Mouse (Mus musculus): ENCODE data around the gene Piezo1. TPM values are rescaled to one million over a fixed set of nuclear protein-coding genes. Genes with fewer than 3 reads are reported as not detected.

Piezo1 gene
- total and polyA plus RNA-seq, 3 experiments = 24.9 to 95.3 (median 79.4) TPM

- Histone ChIP-seq H3K9me3 (replicated peaks) (no peaks in the 10 kb centered on the region), H3K36me3 (replicated peaks) (no peaks in the 10 kb centered on the region), H3K27me3 (ENCODE audit: insufficient read depth, low read length) (peaks cover 83% of the 10 kb centered on the region), H3K4me3 (ENCODE audit: low read depth, low read length) (no peak overlapping the region), H3K4me1 (ENCODE audit: insufficient read depth, low read depth, low read length) (peaks cover 4% of the 10 kb centered on the region; the same call in 1 of the 2 replicates)
- TF ChIP-seq POLR2AphosphoS5 (IDR thresholded peaks at IDR 0.05; ENCODE audit: insufficient replicate concordance, low read depth, low read length) = no peak
- TF ChIP-seq TAL1 (conservative IDR thresholded peaks at IDR 0.05; ENCODE audit: low read depth, low read length) = no peak
- TF ChIP-seq GATA2 (IDR thresholded peaks at IDR 0.05; ENCODE audit: borderline replicate concordance, low read depth, low read length) = no peak
- no peak for TF ChIP-seq CTCF (IDR thresholded peaks at IDR 0.05; ENCODE audit: low read depth, low read length)
- no peak for TF ChIP-seq GATA1 (IDR thresholded peaks at IDR 0.05; ENCODE audit: borderline replicate concordance, low read length)
- no peak for DNase-seq (ENCODE audit: low spot score)
- no peak for ATAC-seq (ENCODE audit: extremely low read depth, insufficient number of reproducible peaks, low FRiP score, poor library complexity, severe bottlenecking)
Observed at GRCm38 (mm10) chr8:122454409-122454808, 96.7 kb downstream of the Piezo1 start.

DNA sequence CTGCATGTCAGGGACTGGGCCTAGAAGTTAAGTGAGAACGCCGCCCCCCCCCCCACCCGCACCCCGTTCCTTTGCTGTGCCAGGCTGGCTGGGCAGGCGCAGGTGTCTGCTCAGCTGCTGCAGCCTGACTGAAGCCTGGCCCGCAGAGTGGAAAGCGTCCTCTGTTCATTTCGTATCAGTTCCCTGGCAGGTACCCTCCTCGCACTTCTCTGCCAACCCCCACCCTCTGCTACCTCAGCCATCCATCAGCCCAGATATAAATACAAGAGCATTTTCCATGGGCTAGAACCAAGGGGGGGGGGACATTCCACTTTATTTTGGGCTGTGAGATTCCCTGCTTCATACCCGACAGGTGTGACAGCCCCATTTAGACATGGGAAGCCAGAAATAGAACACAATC, 99.0 kb downstream of the Piezo1 start:
- DNase-seq (ENCODE audit: low spot score) (no peak), ATAC-seq (ENCODE audit: extremely low read depth, insufficient number of reproducible peaks, low FRiP score, poor library complexity, severe bottlenecking) (no peak)
- TF ChIP-seq GATA2 (IDR thresholded peaks at IDR 0.05; ENCODE audit: borderline replicate concordance, low read depth, low read length) (no peak), CTCF (IDR thresholded peaks at IDR 0.05; ENCODE audit: low read depth, low read length) (no peak), TAL1 (conservative IDR thresholded peaks at IDR 0.05; ENCODE audit: low read depth, low read length) (no peak), POLR2AphosphoS5 (IDR thresholded peaks at IDR 0.05; ENCODE audit: insufficient replicate concordance, low read depth, low read length) (no peak), GATA1 (IDR thresholded peaks at IDR 0.05; ENCODE audit: borderline replicate concordance, low read length) (no peak)
- Histone ChIP-seq H3K9me3 (replicated peaks) (no peaks in the 10 kb centered on the region), H3K27me3 (ENCODE audit: insufficient read depth, low read length) (peaks cover 85% of the 10 kb centered on the region), H3K4me3 (ENCODE audit: low read depth, low read length) (no peak overlapping the region), H3K36me3 (replicated peaks) (no peaks in the 10 kb centered on the region), H3K4me1 (ENCODE audit: insufficient read depth, low read depth, low read length) (peaks cover 5% of the 10 kb centered on the region; the same call in 1 of the 2 replicates)

DNA sequence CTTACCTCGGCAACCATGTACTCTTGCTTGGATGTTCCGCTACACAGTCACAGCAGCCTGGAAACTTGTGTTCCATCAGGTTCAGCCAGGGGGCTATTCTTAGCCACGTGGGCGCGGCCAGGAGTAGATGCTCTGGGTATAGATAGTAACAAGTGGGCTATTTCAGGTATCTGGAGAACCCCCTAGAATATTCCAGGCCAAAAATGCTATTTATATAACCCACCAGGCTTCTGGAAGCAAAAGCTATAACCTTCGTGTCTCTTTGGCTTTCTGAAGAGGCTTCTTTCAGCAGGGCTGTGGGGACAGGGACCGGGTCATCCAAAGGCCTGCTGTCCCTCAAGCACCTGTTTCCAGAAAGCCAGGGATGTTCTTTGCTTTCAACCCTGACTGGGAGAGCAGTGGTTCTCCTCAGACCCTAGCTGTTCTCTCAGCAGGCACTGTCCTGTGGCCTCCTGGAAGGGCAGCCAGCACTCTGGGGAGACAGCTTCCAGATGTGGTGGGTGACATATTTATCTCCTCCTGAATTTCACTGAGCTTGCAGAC, 99.9 kb downstream of the Piezo1 start:
- TF ChIP-seq POLR2AphosphoS5 (IDR thresholded peaks at IDR 0.05; ENCODE audit: insufficient replicate concordance, low read depth, low read length) (no peak), GATA1 (IDR thresholded peaks at IDR 0.05; ENCODE audit: borderline replicate concordance, low read length) (no peak), GATA2 (IDR thresholded peaks at IDR 0.05; ENCODE audit: borderline replicate concordance, low read depth, low read length) (no peak), TAL1 (conservative IDR thresholded peaks at IDR 0.05; ENCODE audit: low read depth, low read length) (no peak), CTCF (IDR thresholded peaks at IDR 0.05; ENCODE audit: low read depth, low read length) (no peak)
- DNase-seq (ENCODE audit: low spot score) (no peak), ATAC-seq (ENCODE audit: extremely low read depth, insufficient number of reproducible peaks, low FRiP score, poor library complexity, severe bottlenecking) (no peak)
- Histone ChIP-seq H3K4me1 (ENCODE audit: insufficient read depth, low read depth, low read length) (peaks cover 5% of the 10 kb centered on the region; the same call in 1 of the 2 replicates), H3K4me3 (ENCODE audit: low read depth, low read length) (no peak overlapping the region), H3K27me3 (ENCODE audit: insufficient read depth, low read length) (peaks cover 82% of the 10 kb centered on the region), H3K36me3 (replicated peaks) (no peaks in the 10 kb centered on the region), H3K9me3 (replicated peaks) (no peaks in the 10 kb centered on the region)

DNA sequence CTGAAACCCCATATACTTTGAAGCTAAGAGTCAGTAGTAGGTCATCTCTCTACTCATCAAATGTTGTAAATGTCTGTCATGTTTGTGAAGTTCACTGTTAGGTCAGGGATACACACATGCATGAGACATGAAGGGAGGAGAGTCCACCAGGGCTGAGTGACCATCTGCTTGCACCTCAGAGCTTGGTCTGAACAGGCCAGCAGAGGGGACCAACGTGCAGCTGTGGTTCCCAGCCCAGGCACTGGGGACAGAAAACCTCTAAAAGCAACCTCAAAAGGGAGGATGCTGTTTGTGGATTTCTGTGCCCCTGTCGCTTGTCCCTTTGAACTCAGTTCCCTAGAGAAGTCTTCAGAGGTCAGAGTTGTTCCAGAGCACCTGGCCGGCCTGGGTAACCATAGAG, 105.9 kb downstream of the Piezo1 start:
- no peak for DNase-seq (ENCODE audit: low spot score)
- peaks cover 37% of the 10 kb centered on the region for H3K4me1 ChIP-seq (ENCODE audit: insufficient read depth, low read depth, low read length)
- H3K9me3 ChIP-seq (replicated peaks) = no peaks in the 10 kb centered on the region
- ATAC-seq (ENCODE audit: extremely low read depth, insufficient number of reproducible peaks, low FRiP score, poor library complexity, severe bottlenecking) = no peak
- peaks cover 37% of the 10 kb centered on the region for H3K27me3 ChIP-seq (ENCODE audit: insufficient read depth, low read length)
- TF ChIP-seq POLR2AphosphoS5 (IDR thresholded peaks at IDR 0.05; ENCODE audit: insufficient replicate concordance, low read depth, low read length) = no peak
- TF ChIP-seq TAL1 (conservative IDR thresholded peaks at IDR 0.05; ENCODE audit: low read depth, low read length) = no peak
- no peak for TF ChIP-seq CTCF (IDR thresholded peaks at IDR 0.05; ENCODE audit: low read depth, low read length)
- no peak for TF ChIP-seq GATA1 (IDR thresholded peaks at IDR 0.05; ENCODE audit: borderline replicate concordance, low read length)
- TF ChIP-seq GATA2 (IDR thresholded peaks at IDR 0.05; ENCODE audit: borderline replicate concordance, low read depth, low read length) = no peak
- H3K36me3 ChIP-seq (replicated peaks) = peaks cover 17% of the 10 kb centered on the region
- no peak overlapping the region for H3K4me3 ChIP-seq (ENCODE audit: low read depth, low read length)

DNA sequence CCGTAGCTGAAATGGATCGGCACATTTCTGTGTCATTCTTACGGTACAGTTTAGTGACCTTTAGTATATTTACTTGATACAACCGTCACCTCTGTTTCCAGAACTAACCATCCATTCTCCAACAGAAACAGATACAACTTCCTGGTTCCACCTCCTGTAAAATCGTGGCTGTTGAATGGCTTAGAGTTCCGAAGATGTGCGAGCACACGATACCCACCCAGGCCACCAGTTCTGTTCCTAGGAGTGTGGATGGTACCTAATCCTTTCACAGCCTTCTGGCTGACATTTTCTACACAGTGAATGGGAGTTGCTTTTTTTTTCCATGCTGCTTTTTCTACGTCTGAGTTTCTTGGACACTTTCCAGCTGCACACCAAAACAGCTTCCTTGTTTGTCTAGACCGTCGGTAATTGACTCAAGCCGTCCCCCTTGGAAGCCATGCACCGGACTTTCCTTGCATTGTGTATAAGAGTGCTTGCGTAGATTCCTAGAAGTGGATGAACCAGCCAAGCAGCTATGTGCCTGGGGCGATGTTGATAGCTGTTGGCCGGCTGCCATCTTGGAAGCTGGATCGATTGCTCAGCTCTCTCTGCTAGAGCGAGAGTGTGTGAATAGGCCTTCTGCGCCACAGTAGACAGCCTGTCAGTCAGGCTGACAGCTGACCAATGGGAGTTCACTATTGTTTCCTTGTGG, 106.9 kb downstream of the Piezo1 start:
- DNase-seq (ENCODE audit: low spot score) = peak; percentile 72
- peak overlapping the region; percentile 77 for H3K4me3 ChIP-seq (ENCODE audit: low read depth, low read length)
- TF ChIP-seq GATA2 (IDR thresholded peaks at IDR 0.05; ENCODE audit: borderline replicate concordance, low read depth, low read length) (no peak), CTCF (IDR thresholded peaks at IDR 0.05; ENCODE audit: low read depth, low read length) (no peak), POLR2AphosphoS5 (IDR thresholded peaks at IDR 0.05; ENCODE audit: insufficient replicate concordance, low read depth, low read length) (no peak), GATA1 (IDR thresholded peaks at IDR 0.05; ENCODE audit: borderline replicate concordance, low read length) (no peak), TAL1 (conservative IDR thresholded peaks at IDR 0.05; ENCODE audit: low read depth, low read length) (no peak)
- peaks cover 27% of the 10 kb centered on the region for H3K36me3 ChIP-seq (replicated peaks)
- H3K27me3 ChIP-seq (ENCODE audit: insufficient read depth, low read length) = peaks cover 33% of the 10 kb centered on the region
- peaks cover 43% of the 10 kb centered on the region for H3K4me1 ChIP-seq (ENCODE audit: insufficient read depth, low read depth, low read length)
- ATAC-seq (ENCODE audit: extremely low read depth, insufficient number of reproducible peaks, low FRiP score, poor library complexity, severe bottlenecking) = peak; percentile 12
- H3K9me3 ChIP-seq (replicated peaks) = no peaks in the 10 kb centered on the region

DNA sequence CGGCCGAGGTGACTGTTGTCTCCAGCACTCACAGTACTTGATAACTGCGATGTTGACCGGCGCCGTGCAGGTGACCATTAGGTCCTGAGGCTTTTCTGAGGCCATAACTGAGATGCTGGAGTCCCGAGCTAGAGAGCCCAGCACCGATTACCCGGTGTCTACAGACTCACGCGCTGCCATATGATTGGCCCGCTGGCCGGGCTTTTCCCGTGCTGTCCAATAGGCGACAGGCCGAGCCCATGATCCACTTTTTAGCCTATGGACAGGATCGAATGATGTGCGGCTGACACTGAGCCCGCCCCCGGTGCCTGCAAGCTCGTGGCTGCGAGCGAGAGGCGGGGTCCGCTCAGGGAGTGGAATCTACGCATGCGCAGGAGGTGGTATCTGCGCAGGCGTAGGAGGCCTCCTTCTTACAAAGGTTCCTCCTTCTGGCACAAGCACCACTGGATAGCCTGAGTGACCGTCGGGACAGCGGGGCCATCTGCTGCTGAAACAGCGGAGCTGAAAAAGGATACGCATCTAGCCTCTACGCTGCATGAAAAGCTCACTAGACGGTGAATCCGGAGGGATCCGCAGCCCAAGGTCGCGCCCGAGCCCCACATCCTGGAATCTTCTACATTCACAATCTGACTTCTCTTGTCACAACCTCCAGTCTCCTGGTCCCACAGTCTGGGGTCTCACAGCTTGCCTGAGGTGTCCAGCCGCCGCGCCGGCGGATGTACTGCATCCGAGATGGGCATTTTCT, 107.7 kb downstream of the Piezo1 start, which contains the start of gene Mvd:
Gene Mvd, minus strand, starts transcription at position 161 of the 745 bp plus-strand sequence.
- peak; percentile 97 for ATAC-seq (ENCODE audit: extremely low read depth, insufficient number of reproducible peaks, low FRiP score, poor library complexity, severe bottlenecking)
- TF ChIP-seq GATA1 (IDR thresholded peaks at IDR 0.05; ENCODE audit: borderline replicate concordance, low read length) (no peak), POLR2AphosphoS5 (IDR thresholded peaks at IDR 0.05; ENCODE audit: insufficient replicate concordance, low read depth, low read length) (no peak), CTCF (IDR thresholded peaks at IDR 0.05; ENCODE audit: low read depth, low read length) (no peak), TAL1 (conservative IDR thresholded peaks at IDR 0.05; ENCODE audit: low read depth, low read length) (no peak)
- H3K36me3 ChIP-seq (replicated peaks) = peaks cover 34% of the 10 kb centered on the region
- H3K4me1 ChIP-seq (ENCODE audit: insufficient read depth, low read depth, low read length) = peaks cover 46% of the 10 kb centered on the region
- peaks cover 26% of the 10 kb centered on the region for H3K27me3 ChIP-seq (ENCODE audit: insufficient read depth, low read length)
- peak; percentile 99 for DNase-seq (ENCODE audit: low spot score)
- H3K9me3 ChIP-seq (replicated peaks) = no peaks in the 10 kb centered on the region
- peak within 1 kb of the TSS; percentile 77 for H3K4me3 ChIP-seq (ENCODE audit: low read depth, low read length)

Measured in G1E (cell line).